Mouse (Mus musculus) regulatory T cell (primary cell): ENCODE measurements around the gene Wfdc5.

Experiments used
- in situ Hi-C: fragments of 300-600 bp; cut with MboI, MseI; formaldehyde crosslinking; loops from one replicate; pipeline ENCODE4 v1.15.1; 2025; ENCODE audit warnings: high pct_unique_total_duplicates

Gene Wfdc5

GRCm38 (mm10) chr2:164128576-164129411, 53.7 kb downstream of the Wfdc5 start:
- in situ Hi-C loops = no loop called here

GRCm38 (mm10) chr2:164127297-164127696, 55.2 kb downstream of the Wfdc5 start:
- in situ Hi-C loops = no loop called here

GRCm38 (mm10) chr2:164126533-164126955, 56.0 kb downstream of the Wfdc5 start:
- in situ Hi-C loops = no loop called here
